Mouse (Mus musculus) limb, embryonic 15.5 days (tissue): ENCODE data around the gene Hspb9. TPM values are rescaled to one million over a fixed set of nuclear protein-coding genes. Genes with fewer than 3 reads are reported as not detected.

Experiments
- ATAC-seq: fragments of 200-750 bp; cut with Nextera tagmentation; 2 replicates; pipeline ENCODE4 v1.8.0; 2017; ENCODE audit warnings: low read depth, moderate TSS enrichment; ENCODE audit not compliant: insufficient number of reproducible peaks, low FRiP score, low TSS enrichment
- H3K27ac ChIP-seq: fragments of 300-500 bp; sonication (generic); 2 replicates; pipeline ENCODE4 v1.5.1; 2015; ENCODE audit warnings: moderate library complexity, mild to moderate bottlenecking, inconsistent platforms
- H3K27me3 ChIP-seq: fragments of 300-500 bp; sonication (generic); 2 replicates; pipeline ENCODE4 v1.6.1; 2015; ENCODE audit warnings: inconsistent platforms
- H3K36me3 ChIP-seq: fragments of 300-500 bp; sonication (generic); 2 replicates; pipeline ENCODE4 v1.6.1; 2015; ENCODE audit warnings: inconsistent platforms
- H3K4me1 ChIP-seq: fragments of 300-500 bp; sonication (generic); 2 replicates; pipeline ENCODE4 v1.6.1; 2015; ENCODE audit warnings: inconsistent platforms
- H3K4me2 ChIP-seq: fragments of 300-500 bp; sonication (generic); 2 replicates; pipeline ENCODE4 v1.6.1; 2015; ENCODE audit warnings: mild to moderate bottlenecking, inconsistent platforms
- H3K4me3 ChIP-seq: fragments of 300-500 bp; sonication (generic); 2 replicates; pipeline ENCODE4 v1.5.1; 2015; ENCODE audit warnings: mild to moderate bottlenecking, inconsistent platforms
- H3K9ac ChIP-seq: fragments of 300-500 bp; sonication (generic); 2 replicates; pipeline ENCODE4 v1.6.1; 2015; ENCODE audit warnings: inconsistent platforms
- H3K9me3 ChIP-seq: fragments of 300-500 bp; sonication (generic); 2 replicates; pipeline ENCODE4 v1.6.1; 2016; ENCODE audit warnings: inconsistent platforms
- WGBS: fragments of 180-500 bp; shearing (Covaris S2); methylation state at CpG from one replicate; pipeline ENCODE4 v1.1.7; 2015; 5-methylcytosine and 5-hydroxymethylcytosine counted together
- polyA plus RNA-seq: library from polyadenylated mRNA; unstranded; fragments of >200 nt; fragmentation: Nextera tagmentation; extraction: Ambion mirVana; gene quantifications from 2 replicates; pipeline ENCODE4 v1.2.1, GENCODE M21; 2015

Gene Hspb9
- polyA plus RNA-seq, 1 experiment from 2014 or later: 0.32 TPM

DNA sequence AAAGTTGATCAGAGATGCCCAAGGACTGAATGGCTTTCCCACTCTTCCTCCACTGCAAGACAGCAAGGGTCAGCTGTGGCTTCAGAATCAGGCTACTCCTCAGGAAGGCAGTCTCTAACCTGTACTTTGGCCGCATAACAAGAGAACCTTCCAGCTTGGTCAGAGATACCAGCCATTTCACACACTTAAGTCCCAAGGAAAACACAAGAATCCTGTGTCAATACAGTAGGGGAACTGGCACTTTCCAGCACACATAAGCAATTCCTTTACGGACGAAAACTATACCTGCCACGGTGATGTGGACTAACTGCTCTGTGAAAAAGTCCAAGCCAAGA is 23.1 kb downstream of the Hspb9 start:
- no peaks in the 10 kb centered on the region for H3K27me3 ChIP-seq
- no peak overlapping the region for H3K27ac ChIP-seq
- 0 out of 2 replicates have a peak, but pooled peaks cover 5% of the 10 kb centered on the region for H3K36me3 ChIP-seq
- H3K9ac ChIP-seq: peak overlapping the region; percentile 95
- ATAC-seq: no peak
- peak overlapping the region; percentile 71 for H3K4me2 ChIP-seq
- H3K9me3 ChIP-seq: no peaks in the 10 kb centered on the region
- peak overlapping the region; percentile 95 for H3K4me3 ChIP-seq
- H3K4me1 ChIP-seq: peaks cover 20% of the 10 kb centered on the region
- WGBS: 79% methylated on average over 4 of the region's 4 CpGs

DNA sequence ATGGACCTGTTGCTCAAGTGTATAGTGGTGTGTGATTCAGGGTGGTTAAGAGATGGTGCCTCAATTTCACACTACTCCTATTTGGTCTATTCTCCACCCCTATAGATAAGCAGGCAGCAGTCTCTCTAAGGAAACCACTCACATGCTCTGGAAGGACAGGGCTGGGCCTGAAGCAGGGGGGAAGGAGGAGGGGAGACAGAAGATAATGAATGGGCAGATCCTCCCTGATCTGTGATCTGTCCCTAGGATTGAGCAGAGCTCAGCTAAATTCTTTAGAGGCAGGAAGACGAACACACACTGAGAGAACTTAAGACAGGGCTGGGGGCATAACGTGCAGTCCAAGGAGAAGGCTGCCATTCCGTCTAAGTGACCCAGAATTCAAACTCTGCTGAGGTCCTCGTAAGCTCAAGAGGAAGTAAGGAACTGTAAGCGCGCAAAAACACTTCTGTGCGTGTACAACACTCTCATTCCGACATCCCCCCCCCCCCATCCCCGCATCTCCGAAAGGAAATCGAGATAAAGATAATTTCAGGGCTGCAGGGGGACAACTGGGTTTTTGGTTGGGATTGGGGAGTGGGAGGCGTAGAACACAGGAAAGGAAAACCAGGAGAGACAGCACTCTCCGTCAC is 23.6 kb downstream of the Hspb9 start:
- WGBS: 2% methylated on average over 13 of the region's 13 CpGs
- Histone ChIP-seq H3K36me3 (0 out of 2 replicates have a peak, but pooled peaks cover 5% of the 10 kb centered on the region), H3K9me3 (no peaks in the 10 kb centered on the region), H3K9ac (peak overlapping the region; percentile 95), H3K4me3 (peak overlapping the region; percentile 95), H3K27ac (peak overlapping the region; percentile 75; the same call in 1 of the 2 replicates), H3K27me3 (no peaks in the 10 kb centered on the region), H3K4me2 (peak overlapping the region; percentile 71), H3K4me1 (peaks cover 20% of the 10 kb centered on the region)
- ATAC-seq: no peak

DNA sequence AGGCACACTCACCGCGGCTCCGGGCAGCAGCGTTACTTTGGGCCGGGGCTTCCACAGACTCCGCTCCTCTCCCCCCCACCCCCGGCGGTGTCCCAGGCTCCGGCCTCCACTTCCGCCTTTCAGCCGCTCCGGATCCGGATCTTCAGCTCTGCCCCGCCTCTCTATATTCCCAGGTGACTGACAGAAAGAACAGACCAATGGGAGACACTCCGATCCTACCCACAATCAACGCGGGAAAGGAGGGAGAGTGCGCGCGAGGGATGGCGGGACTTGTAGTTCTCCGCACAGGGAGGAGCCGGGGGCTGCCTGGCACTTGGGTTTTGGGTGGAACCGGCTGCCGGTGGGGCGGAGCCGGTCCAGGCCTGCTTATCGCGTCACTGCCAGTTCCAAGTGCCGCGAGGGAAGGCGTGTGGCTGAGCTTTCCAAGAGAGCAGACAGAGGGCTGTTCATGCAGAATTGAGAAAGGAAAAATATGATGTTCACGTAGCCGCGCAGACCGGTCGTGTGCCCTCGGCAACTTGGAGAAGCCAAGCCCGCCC is 24.5 kb downstream of the Hspb9 start, which contains the start of gene Rab5c:
Rab5c (minus strand) TSS at position 150 of the 539 bp plus-strand sequence.
- Histone ChIP-seq H3K27me3 (no peaks in the 10 kb centered on the region), H3K9ac (peak within 1 kb of the TSS; percentile 95), H3K36me3 (no peaks in the 10 kb centered on the region), H3K9me3 (no peaks in the 10 kb centered on the region), H3K4me1 (peaks cover 20% of the 10 kb centered on the region), H3K27ac (peak within 1 kb of the TSS; percentile 75), H3K4me2 (peak within 1 kb of the TSS; percentile 77), H3K4me3 (peak within 1 kb of the TSS; percentile 95)
- under 1% methylated on average over 39 of the region's 39 CpGs for WGBS
- ATAC-seq: peak; percentile 98

DNA sequence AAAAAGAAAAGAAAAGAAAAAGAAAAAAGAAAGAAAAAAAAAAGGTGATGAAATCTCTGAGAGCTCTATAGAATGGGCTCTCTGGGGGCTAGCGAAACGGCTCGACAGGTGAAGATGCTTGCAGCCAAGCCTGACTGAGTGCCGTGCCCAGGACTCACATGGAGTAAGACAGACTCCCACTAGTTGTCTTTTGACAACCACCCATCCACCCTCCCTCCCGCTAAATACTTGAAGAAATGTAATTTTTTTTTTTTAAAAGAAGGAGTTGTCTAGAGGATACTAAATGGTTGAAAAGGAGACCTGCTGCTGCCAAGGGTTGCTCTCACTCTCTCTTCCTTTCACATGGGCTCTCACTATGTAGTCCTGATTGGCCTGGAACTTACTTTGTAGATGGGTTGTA is 25.1 kb downstream of the Hspb9 start:
- no peak for ATAC-seq
- H3K9me3 ChIP-seq: no peaks in the 10 kb centered on the region
- peak overlapping the region; percentile 41; the same call in 1 of the 2 replicates for H3K9ac ChIP-seq
- no peaks in the 10 kb centered on the region for H3K27me3 ChIP-seq
- peak overlapping the region; percentile 95 for H3K4me3 ChIP-seq
- H3K4me2 ChIP-seq: peak overlapping the region; percentile 77
- no peak overlapping the region for H3K27ac ChIP-seq
- H3K36me3 ChIP-seq: no peaks in the 10 kb centered on the region
- 26% methylated on average over 5 of the region's 5 CpGs for WGBS
- H3K4me1 ChIP-seq: peaks cover 20% of the 10 kb centered on the region

DNA sequence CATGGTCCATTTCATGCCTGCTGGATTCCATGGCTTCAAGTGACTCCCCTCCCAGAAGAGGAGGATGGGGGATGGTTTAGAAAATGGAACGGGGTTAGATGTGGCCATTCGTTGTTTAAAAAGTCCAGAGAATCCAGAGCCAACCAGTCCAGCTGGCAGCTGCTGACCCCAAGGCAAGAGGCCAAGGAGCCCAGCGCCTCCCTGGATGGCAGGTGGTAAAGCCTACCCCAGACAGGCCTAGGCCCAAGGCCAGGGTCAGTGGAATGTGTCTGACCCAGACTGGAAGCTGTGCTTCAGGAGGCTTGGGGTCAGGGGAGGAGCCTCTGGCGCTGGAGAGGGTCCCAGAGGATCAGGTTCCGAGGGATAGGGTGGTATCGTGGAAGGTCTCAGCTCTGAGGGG is 27.7 kb downstream of the Hspb9 start:
- Histone ChIP-seq H3K4me1 (peaks cover 13% of the 10 kb centered on the region), H3K27me3 (no peaks in the 10 kb centered on the region), H3K4me2 (no peak overlapping the region), H3K9me3 (no peaks in the 10 kb centered on the region), H3K4me3 (no peak overlapping the region), H3K9ac (no peak overlapping the region), H3K27ac (no peak overlapping the region), H3K36me3 (no peaks in the 10 kb centered on the region)
- ATAC-seq: no peak
- WGBS: 71% methylated on average over 6 of the region's 6 CpGs

DNA sequence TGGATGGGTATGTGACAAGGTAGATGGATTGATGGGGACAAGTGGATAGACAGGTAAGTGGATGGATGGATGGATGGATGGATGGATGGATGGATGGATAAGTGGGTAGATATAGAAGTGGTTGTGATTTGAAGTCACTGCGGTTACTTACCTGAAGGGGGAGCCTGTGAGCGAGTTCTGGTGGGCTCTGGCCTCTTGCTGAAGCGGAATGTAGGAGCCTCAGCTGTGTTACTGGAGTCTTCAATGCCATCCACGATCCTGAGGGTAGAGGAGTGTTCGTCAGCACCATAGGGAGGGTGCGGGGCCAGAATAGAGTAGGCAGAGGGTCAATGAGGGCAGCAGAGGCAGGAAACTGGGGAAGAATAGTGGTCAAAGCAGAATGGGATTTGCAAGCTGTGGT is 31.4 kb downstream of the Hspb9 start:
- Histone ChIP-seq H3K4me1 (no peaks in the 10 kb centered on the region), H3K4me3 (no peak overlapping the region), H3K9ac (no peak overlapping the region), H3K27ac (no peak overlapping the region), H3K4me2 (no peak overlapping the region), H3K27me3 (peaks cover 20% of the 10 kb centered on the region), H3K36me3 (no peaks in the 10 kb centered on the region), H3K9me3 (no peaks in the 10 kb centered on the region)
- 12% methylated on average over 6 of the region's 6 CpGs for WGBS
- ATAC-seq: no peak

DNA sequence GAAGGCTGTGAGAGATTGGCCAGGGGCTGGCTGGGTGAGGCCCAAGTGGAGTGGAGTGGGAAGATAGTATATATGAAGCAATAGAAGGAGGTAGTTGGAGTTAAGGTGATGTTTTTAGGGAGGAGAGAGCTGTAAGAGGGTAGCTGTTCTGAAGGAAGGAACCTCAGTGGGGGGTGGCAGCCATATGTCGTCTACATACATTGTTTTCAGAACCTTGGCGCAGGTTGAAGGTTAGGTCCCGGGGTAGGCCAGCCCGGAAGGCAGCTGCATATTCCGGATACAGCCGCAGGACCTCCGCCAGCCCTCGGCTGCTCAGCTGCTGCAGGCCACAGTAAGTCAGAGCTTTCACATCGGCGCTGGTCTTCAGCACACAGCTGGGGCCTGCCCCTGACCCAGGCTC is 32.9 kb downstream of the Hspb9 start:
- H3K9ac ChIP-seq: no peak overlapping the region

DNA sequence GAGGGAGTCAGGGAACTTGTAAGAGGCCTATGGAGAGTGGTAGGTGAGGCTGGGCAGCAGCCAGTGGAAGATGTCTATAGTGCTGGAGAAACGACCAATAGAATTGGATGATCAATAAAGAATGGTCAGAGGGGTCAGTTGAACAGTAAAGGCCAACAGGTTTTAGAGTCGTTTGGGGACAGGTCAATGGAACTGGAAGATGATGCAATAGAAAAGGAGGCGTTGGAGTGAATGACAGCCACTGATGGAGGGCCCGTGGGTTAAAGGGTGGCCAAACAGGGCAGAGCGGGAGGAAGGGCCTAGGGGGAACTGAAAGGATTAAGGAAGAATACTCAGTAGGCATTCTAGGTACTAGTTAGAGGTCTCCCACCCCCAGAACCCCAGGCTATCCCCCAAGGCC is 33.5 kb downstream of the Hspb9 start:
- Histone ChIP-seq H3K4me1 (no peaks in the 10 kb centered on the region), H3K4me2 (no peak overlapping the region), H3K9me3 (no peaks in the 10 kb centered on the region), H3K27me3 (peaks cover 22% of the 10 kb centered on the region), H3K36me3 (no peaks in the 10 kb centered on the region), H3K4me3 (no peak overlapping the region), H3K9ac (no peak overlapping the region), H3K27ac (no peak overlapping the region)
- ATAC-seq: no peak
- WGBS: 71% methylated on average over 5 of the region's 5 CpGs

More for the DNA sequence above, 32.9 kb downstream of the Hspb9 start:
- no peaks in the 10 kb centered on the region for H3K4me1 ChIP-seq
- no peak overlapping the region for H3K27ac ChIP-seq
- peaks cover 22% of the 10 kb centered on the region for H3K27me3 ChIP-seq
- H3K36me3 ChIP-seq: no peaks in the 10 kb centered on the region
- no peak for ATAC-seq
- H3K4me3 ChIP-seq: no peak overlapping the region
- no peak overlapping the region for H3K4me2 ChIP-seq
- no peaks in the 10 kb centered on the region for H3K9me3 ChIP-seq
- WGBS: 73% methylated on average over 10 of the region's 10 CpGs

DNA sequence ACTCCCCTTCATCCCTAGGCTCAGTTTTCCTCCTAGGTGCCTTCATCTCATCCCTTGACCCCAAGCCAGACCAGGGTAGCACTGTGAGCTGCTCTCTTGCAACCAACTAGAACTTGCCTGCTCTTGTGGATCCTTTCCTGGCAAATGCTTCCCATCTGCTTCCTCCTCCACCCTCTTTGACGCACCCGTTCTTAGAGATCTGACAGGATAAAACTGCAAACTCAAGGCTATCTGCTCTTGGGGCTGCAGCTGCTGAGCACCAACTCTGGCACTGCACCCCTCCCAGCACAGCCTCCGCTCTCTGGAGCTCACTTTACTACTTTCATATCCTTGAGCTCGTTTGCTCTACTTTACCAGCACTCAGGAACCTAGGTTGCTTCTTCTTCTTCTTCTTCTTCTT is 35.0 kb downstream of the Hspb9 start:
- 74% methylated on average over 4 of the region's 4 CpGs for WGBS
- H3K4me2 ChIP-seq: no peak overlapping the region
- H3K4me1 ChIP-seq: no peaks in the 10 kb centered on the region
- H3K9me3 ChIP-seq: no peaks in the 10 kb centered on the region
- H3K36me3 ChIP-seq: no peaks in the 10 kb centered on the region
- no peak for ATAC-seq
- H3K27me3 ChIP-seq: peaks cover 26% of the 10 kb centered on the region
- H3K9ac ChIP-seq: no peak overlapping the region
- no peak overlapping the region for H3K27ac ChIP-seq
- no peak overlapping the region for H3K4me3 ChIP-seq

DNA sequence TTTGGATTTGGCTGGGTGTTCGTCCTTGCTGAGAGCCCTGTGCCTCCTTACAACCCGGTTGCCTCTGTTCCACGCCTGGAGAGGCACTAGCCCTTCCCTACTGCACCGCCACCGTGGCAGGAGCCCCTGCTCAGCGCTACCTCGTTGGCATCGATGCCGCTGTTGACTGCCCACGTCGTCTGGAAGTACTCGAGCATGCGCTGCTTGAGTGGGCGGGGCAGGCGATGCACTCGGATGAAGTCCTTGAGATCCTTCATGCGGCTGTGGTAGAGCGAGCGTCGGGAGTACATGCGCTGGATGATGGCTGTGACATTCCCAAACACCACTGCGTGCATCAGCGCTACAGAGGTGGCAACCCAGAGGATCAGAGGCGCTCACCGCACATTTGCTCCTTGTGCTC is 35.8 kb downstream of the Hspb9 start:
- H3K27ac ChIP-seq: no peak overlapping the region
- no peak overlapping the region for H3K4me2 ChIP-seq
- WGBS: 45% methylated on average over 25 of the region's 25 CpGs
- H3K36me3 ChIP-seq: no peaks in the 10 kb centered on the region
- no peak overlapping the region for H3K4me3 ChIP-seq
- ATAC-seq: no peak
- no peaks in the 10 kb centered on the region for H3K9me3 ChIP-seq
- H3K4me1 ChIP-seq: no peaks in the 10 kb centered on the region
- peaks cover 29% of the 10 kb centered on the region for H3K27me3 ChIP-seq
- H3K9ac ChIP-seq: no peak overlapping the region

DNA sequence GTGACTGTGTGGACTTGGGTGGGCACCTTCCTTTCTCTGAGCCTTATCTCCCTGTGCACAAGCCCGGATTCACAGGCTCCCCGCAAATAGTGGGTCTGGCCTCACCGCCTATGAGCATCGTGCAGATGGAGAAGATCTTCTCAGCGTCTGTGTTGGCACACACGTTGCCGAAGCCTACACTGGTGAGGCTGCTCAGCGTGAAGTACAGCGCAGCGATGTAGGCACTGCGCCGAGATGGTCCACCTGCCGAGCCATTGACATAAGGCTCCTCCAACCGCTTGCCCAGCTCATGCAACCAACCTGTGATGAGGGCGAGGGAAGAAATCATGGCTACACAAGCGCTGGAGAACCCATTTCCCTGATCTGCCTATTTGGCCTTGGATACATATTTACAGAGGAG is 36.5 kb downstream of the Hspb9 start:
- Histone ChIP-seq H3K9me3 (no peaks in the 10 kb centered on the region), H3K4me2 (no peak overlapping the region), H3K27ac (no peak overlapping the region), H3K27me3 (peaks cover 30% of the 10 kb centered on the region), H3K36me3 (no peaks in the 10 kb centered on the region), H3K4me3 (no peak overlapping the region), H3K4me1 (no peaks in the 10 kb centered on the region), H3K9ac (no peak overlapping the region)
- WGBS: 86% methylated on average over 16 of the region's 16 CpGs
- ATAC-seq: no peak

DNA sequence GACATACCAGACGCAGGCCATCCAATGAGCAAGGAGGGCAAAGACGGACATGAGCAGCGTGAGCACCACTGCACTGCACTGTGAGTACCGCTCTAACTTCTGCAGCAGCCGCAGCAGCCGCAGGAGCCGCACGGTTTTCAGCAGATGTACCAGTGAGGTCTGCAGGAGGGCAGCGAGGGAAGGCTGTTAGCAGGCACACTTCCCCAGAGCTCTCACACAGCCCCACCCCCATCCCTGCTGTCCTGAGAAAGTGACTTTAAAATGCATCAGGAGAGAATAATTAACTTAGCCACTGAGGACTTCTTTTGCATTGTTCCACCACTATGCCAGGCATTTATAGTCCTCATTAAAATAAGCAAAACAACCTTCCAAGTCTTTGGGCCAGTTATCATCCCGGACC is 38.6 kb downstream of the Hspb9 start:
- Histone ChIP-seq H3K9me3 (no peaks in the 10 kb centered on the region), H3K27ac (no peak overlapping the region), H3K36me3 (no peaks in the 10 kb centered on the region), H3K27me3 (peaks cover 27% of the 10 kb centered on the region), H3K9ac (no peak overlapping the region), H3K4me1 (no peaks in the 10 kb centered on the region), H3K4me3 (no peak overlapping the region), H3K4me2 (no peak overlapping the region)
- WGBS: 28% methylated on average over 10 of the region's 10 CpGs
- no peak for ATAC-seq
